Comparison of ENCODE assay signal across 13 mouse cellular contexts in the genomic region with DNA sequence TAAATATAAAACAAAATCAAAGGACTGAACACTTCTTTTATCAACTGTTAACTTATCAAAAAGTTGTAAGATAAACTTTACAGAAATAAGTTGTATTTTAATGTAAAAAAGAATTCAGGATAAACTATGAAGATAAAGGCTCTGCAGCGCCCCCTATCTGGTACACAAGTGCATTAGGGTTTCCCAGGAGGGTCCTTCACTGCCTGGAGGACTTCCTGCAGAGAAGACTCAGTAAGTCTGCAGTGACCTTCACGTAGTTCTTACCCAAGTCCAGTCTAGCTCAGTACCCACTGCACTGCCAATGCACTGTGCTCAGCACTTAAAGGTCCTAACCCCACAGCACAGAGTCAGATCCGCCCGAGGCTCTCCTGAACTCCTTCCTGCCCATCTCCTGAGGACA. TPM values are rescaled to one million over a fixed set of nuclear protein-coding genes. Genes with fewer than 3 reads are reported as not detected.
DNase-seq lines count a peak whose midpoint lies in the region; ATAC-seq and TF ChIP-seq lines count a peak whose summit lies in the region.
"Had no signal": no experiment of that assay in that cellular context is flagged by ENCODE, and none has a peak within 500 bp of the region (broad histone marks: within the 10 kb centered on the region; RNA-seq: fewer than 3 reads in every experiment).

No protein-coding gene starts in this region.

- H3K9me3 ChIP-seq in kidney, embryonic 15.5 days (replicated peaks) = no peaks in the 10 kb centered on the region
- H3K9me3 ChIP-seq: forebrain, embryonic 10.5 days; neural tube, embryonic 12.5 days had no signal

- no peak overlapping the region for H3K27ac ChIP-seq in cerebellum, adult 2 months (ENCODE audit: insufficient read depth, low read length)
- H3K27ac ChIP-seq in kidney, embryonic 15.5 days = no peak overlapping the region
- H3K27ac ChIP-seq in thymus, adult 2 months (ENCODE audit: control insufficient read depth, insufficient read depth, low read length) = no peak overlapping the region
- H3K27ac ChIP-seq: forebrain, embryonic 10.5 days; macrophage; neural tube, embryonic 12.5 days had no signal

- H3K4me1 ChIP-seq in cerebellum, adult 2 months (ENCODE audit: control insufficient read depth, insufficient read depth, low read length) = no peaks in the 10 kb centered on the region
- H3K4me1 ChIP-seq in kidney, embryonic 15.5 days = peaks cover 10% of the 10 kb centered on the region
- H3K4me1 ChIP-seq in thymus, adult 2 months (replicated peaks; ENCODE audit: control insufficient read depth, insufficient read depth, low read length) = no peaks in the 10 kb centered on the region

- H3K9ac ChIP-seq in kidney, embryonic 15.5 days = no peak overlapping the region
- H3K9ac ChIP-seq: neural tube, embryonic 12.5 days had no signal

- no peak for ATAC-seq in kidney, embryonic 15.5 days (replicated peaks; ENCODE audit: low FRiP score)
- ATAC-seq: hindbrain, embryonic 16.5 days had no signal

- no peak overlapping the region for H3K4me3 ChIP-seq in cerebellum, adult 2 months (replicated peaks; ENCODE audit: insufficient read depth, low read depth, low read length)
- H3K4me3 ChIP-seq in kidney, embryonic 15.5 days (replicated peaks) = no peak overlapping the region
- no peak overlapping the region for H3K4me3 ChIP-seq in thymus, adult 2 months (ENCODE audit: control insufficient read depth, insufficient read depth, low read length)
- H3K4me3 ChIP-seq: forebrain, embryonic 10.5 days; neural tube, embryonic 12.5 days had no signal

- no peak for DNase-seq in cerebellum, adult 2 months
- no peak for DNase-seq in cerebellum, adult 9-11 months
- DNase-seq in kidney, postnatal 36 days = peak; percentile 17 to 61
- peak; percentile 8 for DNase-seq in thymus, adult 2 months
- DNase-seq in thymus, adult 18-20 months = no peak
- DNase-seq in thymus, postnatal 4 days = peak; percentile 54
- no peak for DNase-seq in urinary bladder, postnatal 10 days (ENCODE audit: low spot score)
- DNase-seq: cerebellum, postnatal 10 days had no signal

- WGBS in cerebellum, adult 2 months = 67% methylated on average over 4 of the region's 4 CpGs
- WGBS in kidney, embryonic 15.5 days = 69% methylated on average over 4 of the region's 4 CpGs
- WGBS in thymus, adult 2 months = 87% methylated on average over 4 of the region's 4 CpGs

- H3K4me2 ChIP-seq in kidney, embryonic 15.5 days = no peak overlapping the region
- H3K4me2 ChIP-seq: neural tube, embryonic 12.5 days had no signal

- TF ChIP-seq POLR2A in cerebellum, adult 2 months (IDR thresholded peaks at IDR 0.05; ENCODE audit: borderline replicate concordance, insufficient read depth, low read length) = no peak
- TF ChIP-seq POLR2A in thymus, adult 2 months (IDR thresholded peaks at IDR 0.05; ENCODE audit: control insufficient read depth, extremely low read depth, insufficient read depth, low read length, poor library complexity) = no peak

- peaks cover 54% of the 10 kb centered on the region for H3K36me3 ChIP-seq in kidney, embryonic 15.5 days
- peaks cover 13% of the 10 kb centered on the region for H3K36me3 ChIP-seq in thymus, adult 2 months (ENCODE audit: control insufficient read depth, insufficient read depth, low read length)

- peak; percentile 21; the same call in 1 of the 2 replicates for TF ChIP-seq CTCF in cerebellum, adult 2 months (IDR thresholded peaks at IDR 0.05; ENCODE audit: borderline replicate concordance, insufficient read depth, low read depth, low read length)
- no peak for TF ChIP-seq CTCF in thymus, adult 2 months (IDR thresholded peaks at IDR 0.05; ENCODE audit: borderline replicate concordance, control insufficient read depth, extremely low read depth, insufficient read depth, low read length, poor library complexity)

- H3K27me3 ChIP-seq in cerebellum, adult 2 months (ENCODE audit: control insufficient read depth, insufficient read depth, low read length) = no peaks in the 10 kb centered on the region
- H3K27me3 ChIP-seq in kidney, embryonic 15.5 days = no peaks in the 10 kb centered on the region
- H3K27me3 ChIP-seq in thymus, adult 2 months (ENCODE audit: control insufficient read depth, insufficient read depth, low read length) = no peaks in the 10 kb centered on the region

RNA-seq across cellular contexts. Expression of a gene that starts 24.6 kb away (rescaled TPM):
- polyA plus RNA-seq in cerebellum, adult 2 months (2012; rRNA removed) = 0.10 and 0.17 TPM in 2 replicates
- polyA plus RNA-seq in kidney, embryonic 15.5 days (2015; fragmentation: Nextera tagmentation; extraction: Ambion mirVana) = 4.0 TPM in 2 replicates
- 0.85 and 1.1 TPM in 2 replicates for polyA plus RNA-seq in thymus, adult 2 months (2012; rRNA removed)
- polyA plus RNA-seq: macrophage had no signal

RNA-seq across cellular contexts. Expression of a gene that starts 31.3 kb away (rescaled TPM):
- polyA plus RNA-seq in cerebellum, adult 2 months (2012; rRNA removed) = not detected in 2 replicates
- polyA plus RNA-seq in kidney, embryonic 15.5 days (2015; fragmentation: Nextera tagmentation; extraction: Ambion mirVana) = 0.13 and 0.27 TPM in 2 replicates
- polyA plus RNA-seq in thymus, adult 2 months (2012; rRNA removed) = 0.65 and 0.74 TPM in 2 replicates
- polyA plus RNA-seq: macrophage; neural tube, embryonic 12.5 days had no signal

Comparison
In these comparisons a context has a peak if more than half of its experiments do, and no peak if none do; other contexts are left out.
1. DNase-seq: peak in kidney, postnatal 36 days (2 of 2), thymus, adult 2 months (single experiment) and thymus, postnatal 4 days (single experiment); none in cerebellum, adult 2 months (0 of 2), cerebellum, adult 9-11 months (single experiment), thymus, adult 18-20 months (0 of 2) and urinary bladder, postnatal 10 days (single experiment).